Mouse (Mus musculus): ENCODE measurements at regions not wholly inside any gene's neighbourhood (a gene's known extent, or its start where the extent isn't known, plus 50 kb on each side); places are given as distances from the start of the nearest gene placed in this dataset.
A peak's percentile ranks its signal among the peaks of the same experiment; 100 is the strongest.

GRCm38 (mm10) chr1:184353832-184354449, 319.8 kb upstream of the 1700056E22Rik start:
- no peaks in the 10 kb centered on the region for H3K36me3 ChIP-seq (ENCODE audit: control insufficient read depth, insufficient read depth, low read length)
- no peak overlapping the region for H3K4me3 ChIP-seq (ENCODE audit: low read depth, low read length)
- H3K4me2 ChIP-seq (ENCODE audit: low read depth, low read length), result no peak overlapping the region
- H3K4me1 ChIP-seq (ENCODE audit: control insufficient read depth, insufficient read depth, low read length), result no peaks in the 10 kb centered on the region
- 72% methylated on average over 8 of the region's 8 CpGs for WGBS
- H3K27me3 ChIP-seq (replicated peaks; ENCODE audit: control insufficient read depth, insufficient read depth, low read length), result no peaks in the 10 kb centered on the region; the same call in 1 of the 2 replicates
- no peak overlapping the region for H3K9ac ChIP-seq (ENCODE audit: low read depth, low read length)
- ATAC-seq (ENCODE audit: low read depth) (no peak), DNase-seq (ENCODE audit: low spot score) (no peak)
- no peak overlapping the region for H3K27ac ChIP-seq (replicated peaks; ENCODE audit: low read depth, low read length)
- H3K9me3 ChIP-seq (ENCODE audit: control insufficient read depth, low read length), result no peaks in the 10 kb centered on the region

- 77% methylated on average over 5 of the region's 5 CpGs for WGBS
- no peak overlapping the region for H3K27ac ChIP-seq (replicated peaks; ENCODE audit: low read depth, low read length)
- H3K4me2 ChIP-seq (ENCODE audit: low read depth, low read length), result no peak overlapping the region
- ATAC-seq (ENCODE audit: low read depth) (no peak), DNase-seq (ENCODE audit: low spot score) (no peak)
- no peaks in the 10 kb centered on the region for H3K36me3 ChIP-seq (ENCODE audit: control insufficient read depth, insufficient read depth, low read length)
- no peaks in the 10 kb centered on the region for H3K9me3 ChIP-seq (ENCODE audit: control insufficient read depth, low read length)
- H3K9ac ChIP-seq (ENCODE audit: low read depth, low read length), result no peak overlapping the region
- H3K27me3 ChIP-seq (replicated peaks; ENCODE audit: control insufficient read depth, insufficient read depth, low read length), result no peaks in the 10 kb centered on the region; the same call in 1 of the 2 replicates
- H3K4me1 ChIP-seq (ENCODE audit: control insufficient read depth, insufficient read depth, low read length), result no peaks in the 10 kb centered on the region
- no peak overlapping the region for H3K4me3 ChIP-seq (ENCODE audit: low read depth, low read length)
These were observed 317.7 kb upstream of the 1700056E22Rik start for GRCm38 (mm10) chr1:184351760-184352159.

- no peak for DNase-seq (ENCODE audit: low spot score)
- Histone ChIP-seq H3K27me3 (replicated peaks; ENCODE audit: control insufficient read depth, insufficient read depth, low read length) (no peaks in the 10 kb centered on the region), H3K9me3 (ENCODE audit: control insufficient read depth, low read length) (peaks cover 5% of the 10 kb centered on the region; the same call in 1 of the 2 replicates), H3K27ac (replicated peaks; ENCODE audit: low read depth, low read length) (no peak overlapping the region), H3K4me3 (ENCODE audit: low read depth, low read length) (no peak overlapping the region), H3K36me3 (ENCODE audit: control insufficient read depth, insufficient read depth, low read length) (no peaks in the 10 kb centered on the region), H3K9ac (ENCODE audit: low read depth, low read length) (no peak overlapping the region), H3K4me1 (ENCODE audit: control insufficient read depth, insufficient read depth, low read length) (no peaks in the 10 kb centered on the region), H3K4me2 (ENCODE audit: low read depth, low read length) (no peak overlapping the region)
- ATAC-seq (ENCODE audit: low read depth), result no peak
- 61% methylated on average over 2 of the region's 2 CpGs for WGBS
These were observed 310.7 kb upstream of the 1700056E22Rik start for GRCm38 (mm10) chr1:184344829-184345228.

GRCm38 (mm10) chr1:184335952-184336351, 301.9 kb upstream of the 1700056E22Rik start:
- DNase-seq (ENCODE audit: low spot score) (no peak), ATAC-seq (ENCODE audit: low read depth) (no peak)
- H3K9me3 ChIP-seq (ENCODE audit: control insufficient read depth, low read length), result 0 out of 2 replicates have a peak, but pooled peaks cover 3% of the 10 kb centered on the region
- H3K9ac ChIP-seq (ENCODE audit: low read depth, low read length), result no peak overlapping the region
- no peaks in the 10 kb centered on the region for H3K27me3 ChIP-seq (replicated peaks; ENCODE audit: control insufficient read depth, insufficient read depth, low read length)
- 0 out of 2 replicates have a peak, but pooled peaks cover 8% of the 10 kb centered on the region for H3K4me1 ChIP-seq (ENCODE audit: control insufficient read depth, insufficient read depth, low read length)
- H3K4me3 ChIP-seq (ENCODE audit: low read depth, low read length), result no peak overlapping the region
- 84% methylated on average over 3 of the region's 3 CpGs for WGBS
- no peak overlapping the region for H3K4me2 ChIP-seq (ENCODE audit: low read depth, low read length)
- H3K36me3 ChIP-seq (ENCODE audit: control insufficient read depth, insufficient read depth, low read length), result no peaks in the 10 kb centered on the region
- H3K27ac ChIP-seq (replicated peaks; ENCODE audit: low read depth, low read length), result no peak overlapping the region

GRCm38 (mm10) chr1:184335281-184335680, 301.2 kb upstream of the 1700056E22Rik start:
- H3K4me2 ChIP-seq (ENCODE audit: low read depth, low read length), result no peak overlapping the region
- DNase-seq (ENCODE audit: low spot score) (peak; percentile 63), ATAC-seq (ENCODE audit: low read depth) (peak; percentile 77; the same call in 1 of the 2 replicates)
- H3K4me1 ChIP-seq (ENCODE audit: control insufficient read depth, insufficient read depth, low read length), result 0 out of 2 replicates have a peak, but pooled peaks cover 8% of the 10 kb centered on the region
- no peaks in the 10 kb centered on the region for H3K27me3 ChIP-seq (replicated peaks; ENCODE audit: control insufficient read depth, insufficient read depth, low read length)
- no peak overlapping the region for H3K9ac ChIP-seq (ENCODE audit: low read depth, low read length)
- WGBS, result 30% methylated on average over 6 of the region's 6 CpGs
- H3K36me3 ChIP-seq (ENCODE audit: control insufficient read depth, insufficient read depth, low read length), result no peaks in the 10 kb centered on the region
- H3K9me3 ChIP-seq (ENCODE audit: control insufficient read depth, low read length), result 0 out of 2 replicates have a peak, but pooled peaks cover 3% of the 10 kb centered on the region
- no peak overlapping the region for H3K4me3 ChIP-seq (ENCODE audit: low read depth, low read length)
- no peak overlapping the region for H3K27ac ChIP-seq (replicated peaks; ENCODE audit: low read depth, low read length)

- Histone ChIP-seq H3K36me3 (ENCODE audit: control insufficient read depth, insufficient read depth, low read length) (no peaks in the 10 kb centered on the region), H3K27ac (replicated peaks; ENCODE audit: low read depth, low read length) (no peak overlapping the region), H3K4me3 (ENCODE audit: low read depth, low read length) (no peak overlapping the region), H3K4me2 (ENCODE audit: low read depth, low read length) (no peak overlapping the region), H3K9ac (ENCODE audit: low read depth, low read length) (no peak overlapping the region), H3K27me3 (replicated peaks; ENCODE audit: control insufficient read depth, insufficient read depth, low read length) (no peaks in the 10 kb centered on the region), H3K4me1 (ENCODE audit: control insufficient read depth, insufficient read depth, low read length) (0 out of 2 replicates have a peak, but pooled peaks cover 8% of the 10 kb centered on the region), H3K9me3 (ENCODE audit: control insufficient read depth, low read length) (0 out of 2 replicates have a peak, but pooled peaks cover 1% of the 10 kb centered on the region)
- DNase-seq (ENCODE audit: low spot score) (no peak), ATAC-seq (ENCODE audit: low read depth) (no peak)
- WGBS, result 30% methylated on average over 5 of the region's 5 CpGs
These were observed 300.7 kb upstream of the 1700056E22Rik start for GRCm38 (mm10) chr1:184334818-184335217.

- Histone ChIP-seq H3K36me3 (ENCODE audit: control insufficient read depth, insufficient read depth, low read length) (no peaks in the 10 kb centered on the region), H3K27ac (replicated peaks; ENCODE audit: low read depth, low read length) (no peak overlapping the region), H3K4me1 (ENCODE audit: control insufficient read depth, insufficient read depth, low read length) (0 out of 2 replicates have a peak, but pooled peaks cover 8% of the 10 kb centered on the region), H3K4me3 (ENCODE audit: low read depth, low read length) (no peak overlapping the region), H3K9me3 (ENCODE audit: control insufficient read depth, low read length) (no peaks in the 10 kb centered on the region), H3K9ac (ENCODE audit: low read depth, low read length) (no peak overlapping the region), H3K27me3 (replicated peaks; ENCODE audit: control insufficient read depth, insufficient read depth, low read length) (no peaks in the 10 kb centered on the region), H3K4me2 (ENCODE audit: low read depth, low read length) (no peak overlapping the region)
- WGBS, result 79% methylated on average over 5 of the region's 5 CpGs
- ATAC-seq (ENCODE audit: low read depth), result no peak
- DNase-seq (ENCODE audit: low spot score), result no peak
These were observed 299.0 kb upstream of the 1700056E22Rik start for GRCm38 (mm10) chr1:184333086-184333485.

GRCm38 (mm10) chr1:184330516-184331350, 296.6 kb upstream of the 1700056E22Rik start:
- Histone ChIP-seq H3K9ac (ENCODE audit: low read depth, low read length) (no peak overlapping the region), H3K4me1 (ENCODE audit: control insufficient read depth, insufficient read depth, low read length) (0 out of 2 replicates have a peak, but pooled peaks cover 8% of the 10 kb centered on the region), H3K36me3 (ENCODE audit: control insufficient read depth, insufficient read depth, low read length) (no peaks in the 10 kb centered on the region), H3K27me3 (replicated peaks; ENCODE audit: control insufficient read depth, insufficient read depth, low read length) (no peaks in the 10 kb centered on the region), H3K4me2 (ENCODE audit: low read depth, low read length) (no peak overlapping the region), H3K27ac (replicated peaks; ENCODE audit: low read depth, low read length) (no peak overlapping the region), H3K9me3 (ENCODE audit: control insufficient read depth, low read length) (no peaks in the 10 kb centered on the region), H3K4me3 (ENCODE audit: low read depth, low read length) (no peak overlapping the region)
- ATAC-seq (ENCODE audit: low read depth) (no peak), DNase-seq (ENCODE audit: low spot score) (peak; percentile 2)
- 74% methylated on average over 11 of the region's 11 CpGs for WGBS
